Mouse (Mus musculus) stomach, embryonic 16.5 days (tissue): ENCODE data around the gene Gjb4. TPM values are rescaled to one million over a fixed set of nuclear protein-coding genes. Genes with fewer than 3 reads are reported as not detected.

ENCODE experiments used
- ATAC-seq: fragments of 200-750 bp; cut with Nextera tagmentation; 2 replicates; pipeline ENCODE4 v1.8.0; 2017; ENCODE audit warnings: moderate number of reproducible peaks, moderate TSS enrichment; ENCODE audit not compliant: insufficient read depth, low FRiP score
- H3K27ac ChIP-seq: fragments of 300-500 bp; sonication (generic); 2 replicates; pipeline ENCODE4 v1.5.1; 2014; ENCODE audit warnings: low read length
- H3K27me3 ChIP-seq: fragments of 300-500 bp; sonication (generic); 2 replicates; pipeline ENCODE4 v1.6.1; 2014; ENCODE audit warnings: low read length, control low read depth, mixed read lengths; ENCODE audit not compliant: control insufficient read depth, insufficient read depth
- H3K36me3 ChIP-seq: fragments of 300-500 bp; sonication (generic); 2 replicates; pipeline ENCODE4 v1.6.1; 2014; ENCODE audit warnings: low read length; ENCODE audit not compliant: control insufficient read depth, insufficient read depth
- H3K4me1 ChIP-seq: fragments of 300-500 bp; sonication (generic); 2 replicates; pipeline ENCODE4 v1.6.1; 2014; ENCODE audit warnings: low read length, control low read depth, mixed read lengths; ENCODE audit not compliant: control insufficient read depth, insufficient read depth
- H3K4me2 ChIP-seq: fragments of 300-500 bp; sonication (generic); 2 replicates; pipeline ENCODE4 v1.6.1; 2014; ENCODE audit warnings: low read depth, low read length, mixed read lengths
- H3K4me3 ChIP-seq: fragments of 300-500 bp; sonication (generic); replicated peaks from 2 replicates; pipeline ENCODE4 v1.5.1; 2014; ENCODE audit warnings: mild to moderate bottlenecking, low read length
- H3K9ac ChIP-seq: fragments of 300-500 bp; sonication (generic); 2 replicates; pipeline ENCODE4 v1.6.1; 2014; ENCODE audit warnings: low read length
- H3K9me3 ChIP-seq: fragments of 300-500 bp; sonication (generic); replicated peaks from 2 replicates; pipeline ENCODE4 v1.6.1; 2016; ENCODE audit warnings: low read length, control low read depth; ENCODE audit not compliant: control insufficient read depth
- WGBS: fragments of 180-500 bp; shearing (Covaris S2); extraction: QIAGEN DNeasy Blood & Tissue Kit; methylation state at CpG from one replicate; pipeline ENCODE4 v1.1.7; 2014; 5-methylcytosine and 5-hydroxymethylcytosine counted together
- polyA plus RNA-seq: library from polyadenylated mRNA; unstranded; fragments of >200 nt; fragmentation: Nextera tagmentation; extraction: Ambion mirVana; gene quantifications from 2 replicates; pipeline ENCODE4 v1.2.1, GENCODE M21; 2015

Gjb4 gene
- polyA plus RNA-seq, 1 experiment from 2014 or later = 1.3 TPM

DNA sequence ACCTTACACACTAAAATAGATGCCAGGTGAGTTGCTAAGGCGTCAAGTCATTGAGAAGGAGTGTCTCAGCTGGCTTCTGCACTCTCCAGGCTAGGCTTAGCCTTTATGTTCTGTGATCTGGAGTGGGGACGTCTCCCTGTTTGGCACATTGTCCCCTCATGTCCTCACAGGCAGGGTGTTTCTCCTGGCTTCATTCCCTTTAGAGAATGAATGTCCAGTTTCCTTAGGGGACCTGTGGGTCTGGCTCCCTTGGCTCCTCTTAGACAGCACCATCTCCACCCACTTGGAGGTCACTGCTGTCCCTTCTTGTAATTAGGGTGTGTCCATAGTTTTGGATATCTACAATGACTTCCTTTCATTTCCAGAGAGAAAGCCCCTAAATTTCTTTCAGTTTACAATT, 47.0 kb downstream of the Gjb4 start:
- no peaks in the 10 kb centered on the region for H3K27me3 ChIP-seq
- H3K9ac ChIP-seq = no peak overlapping the region
- H3K4me3 ChIP-seq = no peak overlapping the region
- ATAC-seq = no peak
- H3K9me3 ChIP-seq = no peaks in the 10 kb centered on the region
- H3K4me2 ChIP-seq = no peak overlapping the region
- H3K27ac ChIP-seq = no peak overlapping the region
- WGBS = 55% methylated on average over 2 of the region's 2 CpGs
- no peaks in the 10 kb centered on the region for H3K4me1 ChIP-seq
- H3K36me3 ChIP-seq = no peaks in the 10 kb centered on the region

DNA sequence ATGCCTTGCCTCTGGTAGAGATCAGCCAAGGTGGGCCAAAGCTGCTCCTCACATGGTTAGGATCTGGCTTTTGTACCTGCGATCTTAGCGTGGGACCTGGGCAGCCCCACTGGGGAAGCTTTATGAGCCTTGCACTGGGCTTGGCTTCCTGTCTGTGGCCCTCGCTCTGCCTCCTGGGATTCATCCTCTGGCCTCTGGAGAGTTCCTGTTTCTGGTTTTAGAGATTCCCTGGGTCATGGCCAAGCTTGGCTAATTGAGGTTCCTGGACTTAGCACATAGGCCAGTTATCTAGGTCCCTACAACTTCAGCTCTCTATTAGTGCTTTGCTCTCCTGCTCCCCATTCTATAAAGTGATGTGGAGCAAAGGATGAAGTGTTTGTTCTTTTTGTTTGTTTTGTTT, 50.1 kb downstream of the Gjb4 start:
- Histone ChIP-seq H3K9me3 (no peaks in the 10 kb centered on the region), H3K4me1 (no peaks in the 10 kb centered on the region), H3K4me3 (no peak overlapping the region), H3K4me2 (no peak overlapping the region), H3K27me3 (no peaks in the 10 kb centered on the region), H3K9ac (no peak overlapping the region), H3K27ac (no peak overlapping the region), H3K36me3 (no peaks in the 10 kb centered on the region)
- WGBS = 89% methylated on average over 3 of the region's 3 CpGs
- ATAC-seq = no peak

Other genes with a start within 250 kb of the Gjb4 start
- gene Tmem35b, start 230.4 kb downstream of the Gjb4 start, polyA plus RNA-seq = 20.1 and 20.9 TPM in 2 replicates
- 0.45 and 0.51 TPM in 2 replicates for gene Dlgap3, start 184.9 kb downstream of the Gjb4 start, polyA plus RNA-seq
- 56.2 and 56.4 TPM in 2 replicates for gene Smim12, start 110.3 kb downstream of the Gjb4 start, polyA plus RNA-seq
- 16.1 and 17.8 TPM in 2 replicates for gene Gja4, start 40.0 kb downstream of the Gjb4 start, polyA plus RNA-seq
- 7.0 and 9.8 TPM in 2 replicates for gene Gjb3, start 23.2 kb downstream of the Gjb4 start, polyA plus RNA-seq
- 0.81 and 0.90 TPM in 2 replicates for gene Gjb5, start 4.1 kb upstream of the Gjb4 start, polyA plus RNA-seq